15 mouse cellular contexts compared by ENCODE assay signal in the genomic region with DNA sequence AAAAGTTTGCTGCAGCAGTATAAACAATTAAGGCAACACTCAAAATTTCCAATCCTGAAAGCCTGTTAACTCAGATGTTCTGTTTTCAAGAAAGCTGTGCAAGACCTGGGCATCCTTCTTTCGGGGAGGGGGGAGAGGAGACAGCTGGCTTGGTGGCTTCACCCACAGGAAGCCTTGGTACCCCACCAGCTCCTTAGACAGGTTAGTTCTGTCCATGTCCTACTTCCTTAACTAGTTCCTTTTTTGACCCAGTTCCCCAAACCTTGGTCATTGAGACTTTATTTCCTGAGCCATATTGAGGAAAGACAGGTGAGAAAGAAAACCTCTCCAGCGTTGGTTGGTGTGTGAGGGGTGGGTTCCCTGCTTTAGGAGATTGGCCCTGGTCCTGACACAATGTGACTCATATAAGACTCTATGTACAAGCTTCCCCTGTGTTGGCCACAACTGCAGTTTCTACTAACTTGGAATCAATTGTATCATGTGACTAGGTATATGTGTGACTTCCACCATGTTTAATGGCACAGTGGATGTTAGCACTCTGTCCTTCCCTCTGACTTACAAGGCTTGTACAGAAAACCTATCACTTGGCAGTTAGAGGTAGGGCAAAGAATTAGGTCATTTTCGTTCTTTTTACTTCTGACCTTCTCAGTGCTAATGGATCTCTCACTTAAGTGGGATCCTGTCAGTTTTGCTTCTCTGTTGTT. TPM values are rescaled to one million over a fixed set of nuclear protein-coding genes. Genes with fewer than 3 reads are reported as not detected.
DNase-seq lines count a peak whose midpoint lies in the region; ATAC-seq lines count a peak whose summit lies in the region.
"Had no signal": no experiment of that assay in that cellular context is flagged by ENCODE, and none has a peak within 500 bp of the region (broad histone marks: within the 10 kb centered on the region; RNA-seq: fewer than 3 reads in every experiment).

No protein-coding gene starts in this region.

- H3K36me3 ChIP-seq in heart, embryonic 14.5 days (ENCODE audit: control insufficient read depth, insufficient read depth, low read length), result no peaks in the 10 kb centered on the region
- H3K36me3 ChIP-seq in limb, embryonic 13.5 days, result no peaks in the 10 kb centered on the region
- H3K36me3 ChIP-seq: neural tube, embryonic 13.5 days had no signal

- H3K27me3 ChIP-seq in heart, embryonic 14.5 days (ENCODE audit: control insufficient read depth, insufficient read depth, low read length), result no peaks in the 10 kb centered on the region
- peaks cover 30% of the 10 kb centered on the region for H3K27me3 ChIP-seq in limb, embryonic 13.5 days

- peak overlapping the region; percentile 84 for H3K4me2 ChIP-seq in heart, embryonic 14.5 days (ENCODE audit: low read length)
- H3K4me2 ChIP-seq in limb, embryonic 13.5 days (replicated peaks), result peak overlapping the region; percentile 75
- H3K4me2 ChIP-seq: forebrain, embryonic 13.5 days had no signal

- H3K9ac ChIP-seq in heart, embryonic 14.5 days (ENCODE audit: low read length), result peak overlapping the region; percentile 85
- H3K9ac ChIP-seq in limb, embryonic 13.5 days, result 0 out of 2 replicates have a peak overlapping the region, but pooled peaks have one; percentile 69
- H3K9ac ChIP-seq: forebrain, embryonic 13.5 days; neural tube, embryonic 13.5 days had no signal

- no peak for DNase-seq in heart, postnatal 36 days
- peak; percentile 57 for DNase-seq in 3T3-L1 (ENCODE audit: low read depth, low spot score)
- no peak for DNase-seq in adrenal gland, postnatal 25 days
- DNase-seq in cerebellum, adult 11-12 months, result no peak
- DNase-seq in spleen, postnatal 10 days (ENCODE audit: low spot score in 2 of 2), result no peak
- DNase-seq: adrenal gland, postnatal 10 days; kidney, postnatal 36 days; lung, postnatal 14 days; midbrain, embryonic 14.5 days; right cerebral cortex, postnatal 14 days had no signal

- peak overlapping the region; percentile 31 to 38; a peak in 3 of 4 replicates for H3K27ac ChIP-seq in heart, embryonic 14.5 days (replicated peaks in 1 of 2; ENCODE audit: control insufficient read depth in 1 of 2, insufficient read depth in 1 of 2, low read depth in 2 of 2, low read length in 2 of 2)
- no peak overlapping the region for H3K27ac ChIP-seq in limb, embryonic 13.5 days
- H3K27ac ChIP-seq: forebrain, embryonic 13.5 days; neural tube, embryonic 13.5 days had no signal

- peaks cover 11 to 13% of the 10 kb centered on the region in 2 experiments; a peak in 3 of 4 replicates for H3K4me1 ChIP-seq in heart, embryonic 14.5 days (ENCODE audit: control insufficient read depth in 2 of 2, insufficient read depth in 2 of 2, low read length in 2 of 2)
- peaks cover 36% of the 10 kb centered on the region for H3K4me1 ChIP-seq in limb, embryonic 13.5 days

- intact Hi-C loops in heart, postnatal 36 days (cut with DNase I), result loop anchor here (5.0 kb wide), 1 partner anchor 218 kb away; no protein-coding TSS in a partner anchor

- ATAC-seq in heart, embryonic 14.5 days (ENCODE audit: insufficient number of reproducible peaks, insufficient read depth, low FRiP score, low read depth), result no peak
- peak; percentile 39 for ATAC-seq in common myeloid progenitor, adult 5-6 weeks (replicated peaks; ENCODE audit: low read depth, poor library complexity, severe bottlenecking)
- ATAC-seq in limb, embryonic 13.5 days (ENCODE audit: low FRiP score, low read depth), result no peak
- ATAC-seq: forebrain, embryonic 13.5 days had no signal

- WGBS in heart, embryonic 14.5 days, result 78% methylated on average over 3 of the region's 3 CpGs
- 69% methylated on average over 3 of the region's 3 CpGs for WGBS in limb, embryonic 13.5 days

- H3K9me3 ChIP-seq in heart, embryonic 14.5 days (ENCODE audit: control insufficient read depth, low read length), result no peaks in the 10 kb centered on the region
- no peaks in the 10 kb centered on the region for H3K9me3 ChIP-seq in limb, embryonic 13.5 days
- H3K9me3 ChIP-seq: forebrain, embryonic 13.5 days; neural tube, embryonic 13.5 days had no signal

- peak overlapping the region; percentile 62 to 63 for H3K4me3 ChIP-seq in heart, embryonic 14.5 days (ENCODE audit: control insufficient read depth in 1 of 2, insufficient read depth in 1 of 2, low read depth in 1 of 2, low read length in 2 of 2)
- H3K4me3 ChIP-seq in limb, embryonic 13.5 days, result peak overlapping the region; percentile 51
- H3K4me3 ChIP-seq: forebrain, embryonic 13.5 days; neural tube, embryonic 13.5 days had no signal

RNA-seq across cellular contexts. Expression of a gene that starts 7.3 kb away (rescaled TPM):
- polyA plus RNA-seq in heart, embryonic 14.5 days (2014; fragmentation: Nextera tagmentation; extraction: Ambion mirVana), result 11.0 and 14.6 TPM in 2 replicates
- 1 to 10 TPM; 3.1 TPM for total RNA-seq in heart, postnatal 36 days (2021)
- total RNA-seq in common myeloid progenitor, adult 5-6 weeks (2017), result 0.15 and 1.3 TPM in 2 replicates
- polyA plus RNA-seq in limb, embryonic 13.5 days (2015; fragmentation: Nextera tagmentation; extraction: Ambion mirVana), result 13.8 and 15.8 TPM in 2 replicates
- total RNA-seq in adrenal gland, postnatal 25 days (2021), result 0.73 and 0.81 TPM in 2 replicates
